Mouse (Mus musculus) right cerebral cortex, postnatal 14 days (tissue): ENCODE results near the gene Tmem127.
A peak's percentile ranks its signal among the peaks of the same experiment; 100 is the strongest.
"Not testable (repeated sequence)": the region's sequence is repeated elsewhere in the genome, so short reads cannot be mapped to it uniquely, and the experiment has no call there.

Experiments
- DNase-seq: peaks from one replicate; pipeline ENCODE4 v3.0.0; 2022

The Tmem127 gene

DNA sequence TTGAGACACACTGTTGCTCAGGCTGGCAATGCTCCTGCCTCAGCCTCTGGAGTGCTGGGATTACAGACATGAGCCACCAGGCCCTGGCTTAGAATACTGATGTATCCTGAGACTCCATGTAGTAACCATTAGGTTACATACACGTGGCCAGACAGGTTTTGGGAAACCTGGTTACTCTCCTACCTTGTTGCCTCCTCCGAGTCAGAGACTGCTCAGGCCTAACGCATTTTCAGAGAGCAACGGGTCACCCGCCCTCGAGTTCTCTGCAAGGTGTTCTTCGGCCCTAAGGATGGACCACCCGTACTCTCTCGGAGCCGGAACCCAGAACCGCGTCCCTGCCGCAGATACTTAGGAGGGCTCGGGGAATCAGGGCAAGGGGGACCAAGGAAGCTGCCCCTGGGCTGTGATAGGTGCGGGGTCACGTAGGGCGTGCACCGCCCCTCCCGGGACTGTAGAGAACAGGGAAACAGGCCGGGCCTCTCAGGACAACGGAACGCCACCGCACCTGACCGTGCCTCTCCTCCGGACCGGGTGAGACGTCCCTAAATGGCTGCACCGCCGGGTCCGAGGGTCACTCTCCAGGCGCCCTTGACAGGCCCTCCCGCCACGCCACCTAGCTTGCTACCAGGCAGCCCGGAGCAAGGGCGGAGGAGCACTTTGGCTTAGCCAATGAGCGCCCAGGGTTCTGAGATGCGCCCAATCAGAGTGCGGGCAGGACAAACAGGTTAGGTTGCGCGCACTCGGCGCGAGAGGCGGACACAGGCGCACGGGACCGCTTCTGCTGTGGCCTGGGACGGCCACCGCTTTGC is 22.0 kb downstream of the Tmem127 start, which contains the start of gene Stard7:
Gene Stard7 (plus strand): TSS at position 728 of the 809 bp plus-strand sequence.
- DNase-seq: peak; percentile 94

DNA sequence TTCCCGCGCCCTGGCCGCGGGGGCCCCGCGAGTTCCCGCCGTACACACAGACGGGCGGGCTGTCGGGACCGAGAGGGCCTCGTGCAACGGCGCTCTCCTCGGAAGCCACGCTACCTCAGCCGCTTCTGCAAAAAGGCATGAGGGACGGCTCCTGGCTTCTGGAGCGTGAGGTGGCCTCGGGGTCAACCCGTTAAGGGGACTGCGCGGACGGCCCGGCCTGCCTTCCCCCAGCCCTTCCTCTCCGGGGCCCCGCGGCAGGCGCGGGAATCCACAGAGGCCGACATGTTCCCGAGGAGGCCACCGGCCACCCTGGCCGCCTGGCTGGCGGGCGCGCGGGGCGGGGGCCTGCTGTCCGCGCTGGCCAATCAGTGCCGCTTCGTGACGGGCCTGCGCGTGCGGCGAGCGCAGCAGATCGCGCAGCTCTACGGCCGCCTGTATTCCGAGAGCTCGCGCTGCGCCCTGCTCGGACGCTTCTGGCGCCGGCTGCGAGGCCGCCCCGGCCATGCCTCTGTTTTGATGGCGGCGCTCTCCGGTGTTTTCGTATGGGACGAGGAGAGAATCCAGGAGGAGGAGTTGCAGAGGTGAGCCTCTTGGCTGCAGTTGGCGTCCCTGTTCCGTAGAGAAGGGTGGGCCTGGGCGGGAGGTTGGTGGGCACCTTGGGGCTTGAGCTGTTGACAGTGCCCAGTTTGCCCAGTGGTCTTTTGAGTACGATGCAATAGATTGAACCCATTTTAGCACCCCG is 22.8 kb downstream of the Tmem127 start:
- peak; percentile 83 for DNase-seq

DNA sequence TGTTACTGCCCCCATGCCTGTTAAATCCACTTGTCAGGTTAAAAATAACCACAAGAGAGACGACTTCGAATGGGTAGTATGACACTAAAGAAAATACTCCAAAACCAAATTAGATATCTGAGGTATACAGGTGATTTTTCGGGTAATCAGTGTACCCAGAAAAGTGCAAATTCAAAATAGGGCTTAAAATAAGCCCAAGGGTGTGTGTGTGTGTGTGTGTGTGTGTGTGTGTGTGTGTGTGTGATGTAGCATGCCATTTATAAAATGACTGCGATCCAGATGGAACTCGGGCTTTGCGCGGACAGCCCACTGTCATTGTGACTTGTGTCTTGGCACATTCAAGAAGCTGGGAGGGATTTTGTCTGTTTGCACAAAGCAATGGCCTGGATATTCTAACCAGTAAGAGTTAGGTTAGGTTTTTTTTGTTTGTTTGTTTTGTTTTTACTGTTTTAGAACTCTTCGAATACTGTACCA is 23.4 kb downstream of the Tmem127 start:
- peak; percentile 25 for DNase-seq

DNA sequence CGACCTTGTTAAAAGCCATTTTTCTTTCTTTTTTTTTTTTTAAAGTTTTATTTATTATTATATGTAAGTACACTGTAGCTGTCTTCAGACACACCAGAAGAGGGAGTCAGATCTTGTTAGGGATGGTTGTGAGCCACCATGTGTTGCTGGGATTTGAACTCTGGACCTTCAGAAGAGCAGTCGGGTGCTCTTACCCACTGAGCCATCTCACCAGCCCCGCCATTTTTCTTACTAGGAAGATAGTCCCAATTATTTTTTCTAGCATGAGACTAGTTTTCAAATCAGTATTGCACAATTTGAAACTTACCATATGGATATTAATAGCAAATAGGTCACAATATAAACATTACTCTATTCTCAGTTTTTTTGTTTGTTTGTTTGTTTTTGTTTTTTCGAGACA is 24.3 kb downstream of the Tmem127 start:
- DNase-seq: not testable (repeated sequence)

DNA sequence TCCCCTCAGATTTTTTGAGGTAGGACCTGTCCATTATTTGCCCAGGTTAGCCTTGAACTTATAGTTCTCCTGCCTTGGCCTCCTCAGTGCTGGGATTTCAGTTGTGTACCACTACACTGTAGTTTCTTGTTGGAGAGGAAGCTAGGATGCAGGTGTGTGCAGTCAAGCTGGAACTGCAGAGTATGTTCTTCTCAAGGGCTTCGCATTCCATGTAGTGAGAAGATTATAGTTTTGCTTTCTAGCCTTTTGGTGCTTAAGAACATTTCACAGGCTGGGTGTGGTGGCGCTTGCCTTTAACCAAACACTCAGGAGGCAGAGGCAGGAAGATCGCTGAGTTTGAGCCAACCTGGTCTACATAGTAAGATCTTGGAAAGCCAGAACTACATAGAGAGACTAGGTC is 25.1 kb downstream of the Tmem127 start:
- no peak for DNase-seq

DNA sequence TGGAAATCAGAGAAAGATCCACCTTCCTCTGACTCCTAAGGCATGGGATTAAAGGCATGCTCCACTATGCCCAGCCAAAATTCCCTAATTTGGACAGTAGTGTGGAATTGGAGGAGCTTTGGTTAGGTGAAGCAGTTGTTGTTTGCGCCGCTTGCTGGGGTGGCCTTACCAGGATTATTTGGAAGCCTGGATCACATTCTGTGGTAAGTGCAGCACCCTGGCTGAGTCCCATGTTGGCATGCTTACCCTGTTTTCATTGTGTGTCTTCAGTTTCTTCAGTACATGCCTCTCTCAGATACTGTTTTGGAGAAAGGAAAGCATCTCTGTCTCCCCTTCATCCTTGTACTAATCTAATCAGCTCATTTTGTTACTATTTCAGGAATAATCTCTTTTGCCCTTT is 26.9 kb downstream of the Tmem127 start:
- no peak for DNase-seq

DNA sequence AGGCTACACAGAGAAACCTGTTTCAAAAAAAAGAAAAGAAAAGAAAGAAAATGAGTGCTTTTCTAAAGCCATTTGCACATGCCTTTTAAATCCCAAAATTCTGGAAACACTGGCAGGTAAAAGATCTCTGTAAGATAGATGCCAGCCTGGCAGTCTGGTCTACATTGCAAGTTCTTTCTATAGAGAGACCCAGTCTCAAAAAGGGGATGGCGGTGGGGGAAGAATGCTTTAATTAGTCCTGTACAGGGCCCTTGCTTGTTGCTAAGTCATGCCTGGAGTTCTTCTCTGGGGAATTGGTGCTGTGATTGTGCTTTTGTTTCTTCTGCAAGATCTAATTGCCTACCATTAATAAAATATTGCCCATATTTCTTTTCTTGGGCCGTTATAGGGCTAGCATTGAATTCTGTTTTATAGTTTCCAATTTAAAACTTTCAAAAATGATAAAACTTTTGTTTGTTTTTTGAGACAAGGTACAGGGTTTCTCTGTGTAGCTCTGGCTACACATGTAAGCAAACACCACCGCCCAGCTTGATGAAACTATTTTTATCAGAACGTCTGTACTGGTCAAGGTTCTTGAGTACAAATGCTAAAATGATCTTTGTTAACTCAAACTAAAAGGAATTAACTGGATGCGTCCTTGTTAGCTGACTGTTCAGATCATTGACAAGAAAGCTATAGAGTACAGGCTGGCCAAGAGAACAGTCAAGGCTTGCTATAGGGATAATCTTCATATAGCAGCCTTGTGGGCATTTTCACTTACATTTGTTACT is 28.0 kb downstream of the Tmem127 start:
- DNase-seq: no peak

DNA sequence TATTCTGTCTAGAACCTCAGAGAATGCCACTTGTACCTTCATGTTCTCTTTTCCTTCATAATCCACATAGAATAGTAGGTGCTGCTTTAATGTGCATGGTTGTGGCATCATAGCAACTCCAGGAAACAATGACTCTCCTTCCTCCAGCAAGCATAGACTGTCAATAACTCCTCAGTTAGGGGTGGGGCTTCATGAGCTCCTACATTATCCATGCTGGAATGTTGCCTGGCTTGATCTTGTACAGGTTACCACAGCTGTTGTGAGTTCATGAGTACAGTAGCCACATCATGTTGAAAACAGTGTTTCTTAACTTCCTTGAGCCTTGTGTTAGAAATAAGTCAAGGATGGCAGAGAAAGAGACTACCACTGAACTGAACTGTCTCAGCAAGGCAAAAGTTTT is 30.5 kb downstream of the Tmem127 start:
- DNase-seq: no peak

DNA sequence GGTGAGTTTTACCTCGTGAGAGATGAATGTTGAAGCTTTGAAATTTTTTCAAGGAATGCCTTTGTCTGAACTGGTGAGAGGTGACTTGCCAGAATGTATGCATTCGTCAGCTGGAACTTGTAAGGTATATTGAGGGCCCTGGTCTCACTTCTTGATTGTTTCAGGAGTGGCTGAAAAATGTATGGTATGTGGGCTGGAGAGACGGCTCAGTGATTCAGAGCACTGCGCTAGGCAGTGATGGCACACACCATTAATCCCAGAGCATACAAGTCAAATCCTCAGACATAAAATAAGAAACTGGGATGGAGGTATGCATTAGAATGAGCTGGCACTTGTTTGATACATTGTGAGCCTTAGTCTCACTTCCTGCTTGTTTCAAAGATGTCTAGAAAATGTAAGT is 44.5 kb downstream of the Tmem127 start:
- no peak for DNase-seq

DNA sequence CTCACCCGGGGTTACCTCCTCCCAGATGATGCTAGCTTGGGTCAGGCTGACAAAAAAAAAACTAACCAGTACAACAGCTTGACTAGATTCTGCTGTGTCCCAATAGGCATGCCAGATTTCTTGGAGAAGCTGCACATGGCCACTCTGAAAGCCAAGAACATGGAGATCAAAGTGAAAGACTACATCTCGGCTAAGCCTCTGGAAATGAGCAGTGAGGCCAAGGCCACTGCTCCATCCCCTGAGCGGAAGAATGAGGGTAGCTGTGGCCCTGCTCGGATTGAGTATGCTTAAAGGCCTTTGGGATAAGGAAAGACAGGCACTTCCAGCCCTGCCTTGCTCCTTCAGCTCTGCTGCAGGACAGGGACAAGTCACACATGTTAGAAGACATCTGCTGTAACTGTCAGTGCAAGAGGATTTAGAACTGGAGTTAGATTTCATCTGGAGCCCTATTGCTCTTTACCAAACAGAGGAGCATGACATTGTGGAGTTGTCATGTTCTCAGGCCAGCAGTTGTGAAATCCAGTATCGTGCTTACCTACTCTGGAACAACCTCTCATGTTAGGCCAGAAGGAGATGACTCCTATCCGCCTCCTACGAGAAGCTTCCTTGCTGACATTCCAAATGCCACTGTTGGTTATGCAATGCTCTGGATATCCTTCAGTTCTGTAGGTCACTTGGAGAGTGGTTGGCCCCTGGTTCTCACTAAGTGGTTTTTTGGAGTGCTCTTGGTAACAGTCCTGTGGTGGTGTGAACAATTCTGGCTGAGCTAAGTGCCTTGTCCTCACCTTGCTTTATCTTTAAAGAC is 49.5 kb downstream of the Tmem127 start:
- no peak for DNase-seq

DNA sequence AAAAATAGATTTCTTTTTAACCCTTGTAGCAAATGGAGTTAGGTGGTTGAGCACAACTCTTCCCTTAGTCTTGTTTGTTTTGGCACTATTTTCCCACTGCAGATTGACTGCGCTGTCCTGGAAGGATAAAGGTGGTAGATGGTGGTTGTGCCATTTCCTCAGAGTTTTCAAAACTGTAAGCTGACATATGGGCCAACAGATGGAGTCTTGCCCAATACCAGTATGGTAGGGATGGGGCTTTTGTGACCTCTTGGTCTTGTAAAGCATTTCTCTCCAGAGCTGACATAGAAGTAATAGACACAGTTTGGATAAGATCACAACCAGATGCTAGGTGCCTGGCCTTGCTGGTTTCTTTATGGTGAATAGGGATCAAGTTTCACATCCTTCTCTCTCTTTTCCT is 50.3 kb downstream of the Tmem127 start:
- DNase-seq: no peak

DNA sequence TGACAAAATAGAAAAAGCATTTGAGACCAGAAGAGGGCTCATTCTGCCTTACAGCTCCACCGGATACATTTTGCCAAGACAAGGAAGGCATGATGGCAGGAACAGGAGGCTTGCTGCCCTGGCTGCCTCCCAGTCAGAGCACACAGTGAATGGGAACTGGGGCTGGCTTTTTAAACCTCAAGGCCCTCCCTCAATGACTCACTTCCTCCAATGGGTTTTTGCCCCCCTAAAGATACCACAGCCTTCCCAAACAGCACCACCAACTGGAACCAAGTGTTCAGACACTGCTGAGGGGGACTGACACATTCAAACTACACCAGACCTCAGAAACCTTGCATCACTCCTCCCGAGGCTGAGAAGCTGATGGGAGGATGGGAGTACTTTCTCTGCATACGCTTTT is 53.0 kb downstream of the Tmem127 start:
- DNase-seq: no peak

DNA sequence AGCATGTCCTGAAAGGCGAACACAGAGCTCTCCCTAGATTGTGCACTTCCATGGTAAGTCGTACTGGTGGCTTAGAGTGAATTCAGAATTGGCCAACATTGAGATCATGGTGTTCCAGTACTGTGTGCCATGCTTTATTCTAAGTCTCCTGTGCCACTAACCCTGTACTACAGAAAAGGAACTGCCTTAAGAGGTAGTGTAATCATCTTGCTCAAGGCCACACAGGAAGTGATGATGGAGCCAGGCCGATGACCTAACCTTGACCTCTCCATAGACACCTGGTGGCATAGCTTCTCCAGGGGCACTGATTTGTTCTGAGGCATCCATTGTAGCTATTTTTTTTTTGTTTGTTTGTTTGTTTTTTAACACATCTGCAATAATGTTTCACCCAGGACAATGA is 54.2 kb downstream of the Tmem127 start:
- DNase-seq: no peak

DNA sequence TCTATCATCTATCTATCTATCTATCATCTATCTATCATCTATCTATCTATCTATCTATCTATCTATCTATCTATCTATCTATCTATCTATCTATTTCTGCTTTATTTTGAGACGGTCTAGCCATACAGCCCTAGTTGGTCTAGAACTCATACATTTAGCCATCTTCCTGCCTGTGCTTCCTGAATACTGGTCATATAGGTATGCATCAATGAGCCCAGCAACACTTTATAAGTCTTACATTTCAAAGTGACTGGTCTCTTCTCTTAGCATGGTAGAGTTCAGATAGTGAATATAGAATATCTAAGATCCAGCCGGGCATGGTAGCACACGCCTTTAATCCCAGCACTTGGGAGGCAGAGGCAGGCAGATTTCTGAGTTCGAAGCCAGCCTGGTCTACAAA is 56.5 kb downstream of the Tmem127 start:
- DNase-seq: not testable (repeated sequence)

DNA sequence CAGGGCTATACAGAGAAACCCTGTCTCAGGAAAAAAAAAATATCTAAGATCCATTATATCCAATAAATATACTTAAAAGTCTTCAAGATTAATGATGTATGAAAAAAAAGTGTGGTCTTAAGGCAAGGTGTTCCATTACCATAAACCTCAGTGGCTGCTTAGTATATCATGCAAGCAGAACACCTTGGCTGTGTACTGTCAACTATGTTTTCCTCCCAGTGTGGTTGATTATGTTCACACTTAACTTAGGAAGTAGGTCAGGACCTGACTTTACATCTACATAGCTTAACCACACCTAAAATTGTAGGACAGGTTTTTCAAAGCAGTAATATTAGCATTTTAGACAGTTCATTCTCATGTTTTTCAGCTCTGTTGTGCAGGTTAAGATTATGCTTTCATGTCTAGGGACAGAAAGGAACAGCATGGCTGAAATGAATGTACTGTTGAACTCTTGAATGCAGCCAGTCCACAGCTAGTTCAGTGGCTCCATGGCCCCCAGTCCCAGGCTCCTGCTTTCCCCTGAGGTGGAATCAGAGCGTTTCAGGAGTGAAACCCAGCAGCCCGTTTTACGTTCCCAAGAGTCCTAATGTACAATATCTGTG is 57.0 kb downstream of the Tmem127 start:
- no peak for DNase-seq

DNA sequence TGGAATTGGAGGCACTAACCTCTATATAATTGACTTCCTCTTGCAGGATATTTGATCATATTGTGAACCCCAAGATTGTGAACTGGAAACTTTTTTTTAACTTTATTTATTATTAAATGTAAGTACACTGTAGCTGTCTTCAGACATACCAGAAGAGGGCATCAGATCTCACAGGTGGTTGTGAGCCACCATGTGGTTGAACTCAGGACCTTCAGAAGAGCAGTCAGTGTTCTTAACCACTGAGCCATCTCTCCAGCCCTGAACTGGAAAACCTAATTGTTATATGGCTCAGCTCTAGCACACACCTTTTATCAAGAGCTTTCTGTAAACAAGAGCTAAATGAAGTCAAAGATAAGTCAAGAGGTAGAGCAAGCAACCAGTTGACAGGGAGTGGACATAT is 58.4 kb downstream of the Tmem127 start:
- no peak for DNase-seq

DNA sequence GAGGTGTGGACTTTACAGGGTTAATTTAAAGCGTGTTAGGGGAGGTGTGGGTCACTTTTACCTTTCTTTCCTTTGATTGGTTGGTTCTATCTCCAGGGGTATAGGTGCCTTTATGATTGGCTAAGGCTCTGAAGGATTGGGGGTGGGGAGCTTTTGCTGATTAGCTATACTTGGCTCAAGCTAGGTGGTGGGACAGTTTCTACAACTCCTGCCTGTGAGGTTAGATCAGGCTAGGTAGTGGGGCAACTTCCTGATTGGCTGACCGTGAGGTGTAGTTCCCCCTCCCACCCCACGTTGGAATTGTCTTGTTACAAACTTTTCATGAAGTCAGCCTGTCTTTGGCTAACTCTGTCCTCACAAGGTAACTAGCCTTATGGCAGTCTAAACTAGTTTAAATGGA is 59.5 kb downstream of the Tmem127 start:
- DNase-seq: no peak

DNA sequence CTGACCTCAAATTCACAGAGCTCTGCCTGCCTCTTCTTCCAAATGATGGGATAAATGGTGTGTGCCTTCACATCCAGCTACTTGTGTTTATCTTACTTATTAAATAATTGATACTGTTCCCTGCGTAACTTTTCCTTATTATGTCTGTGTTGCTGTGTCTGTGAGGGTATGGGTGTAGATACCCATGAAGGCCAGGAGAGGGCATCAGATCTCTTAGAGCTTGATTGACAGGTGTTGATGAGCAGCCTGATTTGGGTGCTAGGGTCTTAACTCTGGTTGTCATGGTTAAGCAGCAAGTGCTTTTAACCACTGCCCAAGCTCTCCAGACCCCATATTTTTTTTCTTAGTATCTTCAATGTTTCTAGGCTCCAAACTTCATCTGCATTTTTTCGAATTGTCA is 61.0 kb downstream of the Tmem127 start:
- no peak for DNase-seq

DNA sequence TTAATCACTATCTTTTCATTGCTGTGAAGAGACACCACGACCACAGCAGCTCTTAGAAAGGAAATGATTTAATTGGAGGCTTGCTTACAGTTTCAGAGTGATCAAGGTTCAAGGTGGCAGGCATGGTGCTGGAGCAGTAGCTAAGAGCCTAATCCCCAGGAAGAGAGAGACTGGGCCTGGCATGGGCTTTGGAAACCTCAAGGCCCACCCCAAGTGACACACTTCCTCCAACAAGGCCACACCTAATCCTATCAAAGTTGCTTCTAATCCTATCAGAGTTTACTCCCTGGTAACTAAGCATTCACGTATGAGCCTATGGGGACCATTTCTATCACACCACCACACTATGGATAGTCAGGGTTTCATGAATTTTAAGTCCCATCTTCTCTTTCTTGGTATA is 62.5 kb downstream of the Tmem127 start:
- no peak for DNase-seq

DNA sequence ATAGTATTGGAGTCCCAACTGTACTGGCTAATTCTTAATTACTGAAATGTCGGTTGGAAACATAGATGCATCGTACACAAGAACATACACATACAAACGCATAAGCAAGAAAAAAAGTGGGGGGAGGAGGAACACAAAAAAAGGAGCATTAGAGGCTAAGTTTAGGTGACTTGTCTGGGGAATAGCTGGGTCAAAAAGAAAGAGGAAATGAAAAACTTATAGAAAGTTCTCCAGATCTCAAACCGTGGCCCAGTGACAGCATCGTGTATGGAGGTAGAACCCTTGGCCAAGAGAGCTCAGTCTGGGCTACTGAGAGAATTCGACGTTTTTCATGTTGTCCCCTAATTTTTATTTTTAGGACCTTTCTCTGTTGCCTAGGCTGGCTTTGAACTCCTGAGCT is 63.0 kb downstream of the Tmem127 start:
- DNase-seq: no peak
